Mouse (Mus musculus): ENCODE results near the gene Aacs.

DNA sequence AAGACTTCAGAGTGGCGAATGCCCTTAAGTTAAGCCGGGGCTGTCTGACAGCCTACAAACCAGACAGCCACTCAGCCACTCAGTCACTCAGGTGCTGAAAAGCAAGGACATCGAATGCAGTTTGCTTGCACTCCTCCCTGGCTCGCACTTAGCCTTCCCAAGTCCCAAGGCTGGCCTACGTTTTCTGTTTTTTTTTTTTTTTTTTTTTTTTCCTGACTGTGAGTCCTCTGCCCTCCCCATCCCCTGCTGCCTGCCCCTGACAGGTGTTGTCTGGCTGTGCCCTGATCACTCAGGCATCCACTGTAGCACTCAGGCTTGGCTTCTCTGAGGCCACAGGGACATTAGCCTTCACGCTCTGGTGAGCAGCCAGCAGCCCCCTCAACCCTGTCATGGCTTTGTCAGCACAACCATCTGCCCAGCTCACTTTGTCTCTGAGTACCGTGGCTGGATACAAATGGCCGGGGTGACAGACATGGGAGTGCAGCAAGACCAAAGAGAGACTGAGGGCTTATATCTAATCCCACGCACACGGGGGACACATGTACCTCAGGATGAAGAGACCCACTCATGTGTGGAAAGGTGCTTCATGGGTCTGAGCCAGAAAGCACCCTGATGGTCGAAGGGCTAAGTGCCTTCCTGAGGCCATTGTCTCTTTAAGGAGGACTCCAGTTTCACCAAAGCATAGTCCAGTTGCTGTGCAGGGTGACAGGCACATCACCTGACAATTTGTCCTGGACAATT is 11.9 kb downstream of the Aacs start:
- TF ChIP-seq POLR2A (IDR thresholded peaks at IDR 0.05; ENCODE audit: borderline replicate concordance, extremely low read depth, insufficient read depth, insufficient read length, poor library complexity, severe bottlenecking) (no peak), CTCF (IDR thresholded peaks at IDR 0.05; ENCODE audit: borderline replicate concordance, extremely low read depth, insufficient read depth, insufficient read length) (no peak)
